Mouse (Mus musculus): Measurements from ENCODE around the gene Ssu2.

DNA sequence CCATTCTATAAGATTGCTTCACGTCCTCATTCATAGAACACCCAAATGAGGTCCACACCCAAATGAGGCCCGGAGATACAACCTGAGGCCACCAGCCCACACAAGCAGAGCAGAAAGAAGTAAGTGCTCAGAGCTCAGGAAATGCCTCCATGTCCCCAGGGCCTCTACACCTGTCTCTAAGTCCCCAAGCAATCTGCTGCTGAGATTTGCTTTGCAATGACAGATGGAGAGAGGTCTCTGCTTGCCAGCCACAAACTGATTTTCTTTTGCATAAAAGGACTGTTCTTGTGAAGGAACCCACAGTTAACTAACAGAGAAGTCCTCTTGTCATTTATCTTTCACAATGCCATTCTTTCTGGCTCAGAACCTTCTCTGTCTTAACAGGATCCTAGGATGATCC lies 1.6 kb downstream of the Ssu2 start:
- TF ChIP-seq CTCF (IDR thresholded peaks at IDR 0.05; ENCODE audit: low read depth, low read length) (no peak), POLR2A (IDR thresholded peaks at IDR 0.05; ENCODE audit: borderline replicate concordance, low read depth, low read length) (no peak)

Measured in bone marrow macrophage, adult 2 months (primary cell).